Mouse (Mus musculus) embryonic facial prominence, embryonic 10.5 days (tissue): ENCODE results near the gene Smpdl3a. TPM values are rescaled to one million over a fixed set of nuclear protein-coding genes. Genes with fewer than 3 reads are reported as not detected.

ENCODE experiments used
- DNase-seq: peaks from one replicate; pipeline ENCODE4 v3.0.0-alpha.2; 2017; ENCODE audit warnings: low spot score
- H3K27ac ChIP-seq: fragments of 300-500 bp; sonication (generic); replicated peaks from 2 replicates; pipeline ENCODE4 v1.5.1; 2016; ENCODE audit warnings: mild to moderate bottlenecking
- H3K27me3 ChIP-seq: fragments of 300-500 bp; sonication (generic); replicated peaks from 2 replicates; pipeline ENCODE4 v1.6.1; 2016; ENCODE audit warnings: low read depth, mild to moderate bottlenecking; ENCODE audit not compliant: poor library complexity, severe bottlenecking
- H3K36me3 ChIP-seq: fragments of 300-500 bp; sonication (generic); replicated peaks from 2 replicates; pipeline ENCODE4 v1.6.1; 2016; ENCODE audit warnings: mild to moderate bottlenecking, moderate library complexity
- H3K4me1 ChIP-seq: fragments of 300-500 bp; sonication (generic); 2 replicates; pipeline ENCODE4 v1.6.1; 2016
- H3K4me3 ChIP-seq: fragments of 300-500 bp; sonication (generic); 2 replicates; pipeline ENCODE4 v1.5.1; 2016; ENCODE audit warnings: mild to moderate bottlenecking, moderate library complexity
- H3K9me3 ChIP-seq: fragments of 300-500 bp; sonication (generic); 2 replicates; pipeline ENCODE4 v1.6.1; 2016; ENCODE audit warnings: mild to moderate bottlenecking
- WGBS: fragments of 180-500 bp; shearing (Covaris S2); methylation state at CpG from one replicate; pipeline ENCODE4 v1.1.7; 2016; 5-methylcytosine and 5-hydroxymethylcytosine counted together
- polyA plus RNA-seq: library from polyadenylated mRNA; unstranded; fragments of >200 nt; fragmentation: Nextera tagmentation; extraction: Ambion mirVana; gene quantifications from 2 replicates; pipeline ENCODE4 v1.2.1, GENCODE M21; 2016

Gene Smpdl3a
- polyA plus RNA-seq, 1 experiment from 2014 or later, result 5.3 TPM

- no peak for DNase-seq
- no peak overlapping the region for H3K27ac ChIP-seq
- H3K36me3 ChIP-seq, result no peaks in the 10 kb centered on the region
- no peaks in the 10 kb centered on the region for H3K9me3 ChIP-seq
- WGBS, result 84% methylated on average over 3 of the region's 3 CpGs
- H3K27me3 ChIP-seq, result no peaks in the 10 kb centered on the region
- H3K4me1 ChIP-seq, result no peaks in the 10 kb centered on the region
- no peak overlapping the region for H3K4me3 ChIP-seq
Observed at GRCm38 (mm10) chr10:57829621-57830020, 35.5 kb downstream of the Smpdl3a start.

DNA sequence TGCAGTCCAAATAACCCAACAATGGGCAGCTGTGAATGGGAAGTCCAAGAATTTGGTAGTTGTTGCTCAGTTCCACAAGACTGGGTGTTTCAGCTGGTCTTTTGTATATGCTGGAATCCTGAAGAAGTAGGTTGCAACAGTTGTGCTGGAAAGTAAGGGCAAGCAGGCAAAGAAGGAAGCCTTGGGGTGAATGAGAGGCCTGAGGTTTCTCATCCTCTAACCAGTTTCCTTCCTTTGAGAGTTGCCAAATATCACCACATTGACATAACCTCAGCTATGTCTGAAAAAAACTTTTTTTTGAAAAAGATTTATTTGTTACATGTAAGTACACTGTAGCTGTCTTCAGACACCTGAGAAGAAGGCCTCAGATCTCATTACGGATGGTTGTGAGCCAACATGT lies 41.0 kb downstream of the Smpdl3a start:
- H3K4me1 ChIP-seq, result no peaks in the 10 kb centered on the region
- H3K27ac ChIP-seq, result no peak overlapping the region
- 93% methylated on average over 1 of the region's 1 CpGs for WGBS
- H3K36me3 ChIP-seq, result no peaks in the 10 kb centered on the region
- DNase-seq, result no peak
- no peak overlapping the region for H3K4me3 ChIP-seq
- no peaks in the 10 kb centered on the region for H3K9me3 ChIP-seq
- no peaks in the 10 kb centered on the region for H3K27me3 ChIP-seq

DNA sequence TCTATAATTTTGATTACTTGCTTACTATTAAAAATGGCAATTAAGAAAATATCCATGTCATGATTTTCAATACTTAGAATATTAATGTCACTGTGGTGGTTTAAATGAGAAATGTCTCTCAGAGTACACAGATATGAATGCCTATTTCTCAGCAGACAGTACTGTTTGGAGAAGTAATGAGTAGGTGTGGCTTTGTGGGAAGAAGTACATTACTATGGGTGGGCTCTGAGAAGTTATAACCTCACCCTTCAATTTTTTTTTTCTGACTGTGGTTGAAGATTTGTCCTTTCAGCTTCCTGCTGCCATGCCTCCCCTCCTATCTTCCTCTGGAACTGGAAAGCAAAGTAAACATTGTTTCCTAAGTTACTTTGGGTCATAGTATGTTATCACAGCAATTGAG lies 41.8 kb downstream of the Smpdl3a start:
- Histone ChIP-seq H3K36me3 (no peaks in the 10 kb centered on the region), H3K27me3 (no peaks in the 10 kb centered on the region), H3K4me3 (no peak overlapping the region), H3K4me1 (no peaks in the 10 kb centered on the region), H3K27ac (no peak overlapping the region), H3K9me3 (no peaks in the 10 kb centered on the region)
- no peak for DNase-seq

DNA sequence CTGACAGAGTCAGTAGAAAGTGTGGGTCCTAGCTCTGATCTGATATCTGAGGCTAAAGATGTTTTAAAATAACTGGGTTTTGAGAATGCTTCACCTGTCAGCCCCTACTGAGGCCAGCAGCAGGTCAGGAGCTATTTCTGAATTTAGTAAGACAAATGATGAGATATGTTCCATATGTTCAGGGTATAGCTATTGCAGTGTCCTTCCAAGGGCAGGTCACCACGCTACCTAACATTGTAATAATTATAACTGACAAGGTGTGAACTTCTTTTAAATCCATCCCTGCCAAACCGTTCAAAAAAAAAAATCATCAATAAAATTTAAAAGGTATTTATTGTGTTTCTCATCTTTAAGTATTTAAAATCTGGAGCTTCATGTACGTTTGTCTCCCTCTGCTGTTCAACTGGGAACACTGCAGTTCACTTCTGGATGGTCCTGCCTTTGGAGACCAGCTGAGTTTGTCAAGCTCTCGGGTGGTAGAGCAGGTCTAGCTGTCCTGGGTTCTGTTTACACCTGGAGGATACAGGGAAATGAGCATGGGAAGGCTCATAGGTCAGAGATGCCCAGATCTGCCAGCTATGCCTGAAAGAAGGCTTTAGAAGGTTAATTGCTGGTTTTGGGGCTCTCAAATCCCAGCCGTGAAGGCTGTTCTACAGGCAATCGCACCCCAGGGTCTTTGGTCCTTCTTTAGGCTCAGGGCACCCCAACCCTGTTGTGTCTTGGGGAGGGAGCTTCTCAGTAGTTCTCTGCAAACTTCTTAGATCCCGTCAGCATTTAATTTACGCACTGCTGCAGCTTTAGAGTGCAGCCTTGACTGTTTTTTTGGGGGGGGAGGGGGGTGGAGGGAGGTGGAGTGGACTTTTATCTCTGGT lies 47.7 kb downstream of the Smpdl3a start:
- no peaks in the 10 kb centered on the region for H3K4me1 ChIP-seq
- peak; percentile 43 for DNase-seq
- WGBS, result 41% methylated on average over 8 of the region's 8 CpGs

GRCm38 (mm10) chr10:57847916-57848682 lies 54.0 kb downstream of the Smpdl3a start:
- 59% methylated on average over 6 of the region's 6 CpGs for WGBS

More for the DNA sequence above, 47.7 kb downstream of the Smpdl3a start:
- Histone ChIP-seq H3K9me3 (no peaks in the 10 kb centered on the region), H3K27me3 (no peaks in the 10 kb centered on the region), H3K36me3 (no peaks in the 10 kb centered on the region), H3K27ac (no peak overlapping the region), H3K4me3 (no peak overlapping the region)

More at GRCm38 (mm10) chr10:57847916-57848682, 54.0 kb downstream of the Smpdl3a start:
- no peak overlapping the region for H3K27ac ChIP-seq
- H3K27me3 ChIP-seq, result no peaks in the 10 kb centered on the region
- no peaks in the 10 kb centered on the region for H3K4me1 ChIP-seq
- H3K9me3 ChIP-seq, result no peaks in the 10 kb centered on the region
- no peak overlapping the region for H3K4me3 ChIP-seq
- H3K36me3 ChIP-seq, result no peaks in the 10 kb centered on the region
- peak; percentile 29 for DNase-seq

Other genes with a start within 250 kb of the Smpdl3a start
- 1.1 and 1.4 TPM in 2 replicates for gene Pkib, start 162.4 kb upstream of the Smpdl3a start, polyA plus RNA-seq
- 125 and 129 TPM in 2 replicates for gene Fabp7, start 9.5 kb upstream of the Smpdl3a start, polyA plus RNA-seq